Mouse (Mus musculus): ENCODE data around the gene Pecam1.
"Not testable (repeated sequence)": the region's sequence is repeated elsewhere in the genome, so short reads cannot be mapped to it uniquely, and the experiment has no call there.

The Pecam1 gene

GRCm38 (mm10) chr11:106770195-106770974, 20.0 kb upstream of the Pecam1 start:
- no peak for DNase-seq (ENCODE audit: low read depth)

DNA sequence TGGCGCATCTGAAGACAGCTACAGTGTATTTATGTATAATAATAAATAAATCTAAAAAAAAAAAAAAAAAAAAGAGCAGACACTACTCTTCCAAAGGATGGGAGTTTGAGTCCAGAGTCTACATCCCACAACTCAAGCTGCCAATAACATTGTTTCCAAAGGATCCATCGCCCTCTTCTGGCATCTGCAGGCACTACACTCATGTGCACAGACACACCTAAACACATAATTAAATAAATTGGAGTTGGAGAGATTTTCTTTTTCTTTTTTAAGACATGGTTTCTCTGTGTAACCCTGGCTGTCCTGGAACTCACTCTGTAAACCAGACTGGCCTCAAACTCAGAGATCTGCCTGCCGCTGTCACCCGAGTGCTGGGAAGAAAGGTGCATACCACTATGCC, 17.1 kb upstream of the Pecam1 start:
- no peak for DNase-seq (ENCODE audit: low read depth)

DNA sequence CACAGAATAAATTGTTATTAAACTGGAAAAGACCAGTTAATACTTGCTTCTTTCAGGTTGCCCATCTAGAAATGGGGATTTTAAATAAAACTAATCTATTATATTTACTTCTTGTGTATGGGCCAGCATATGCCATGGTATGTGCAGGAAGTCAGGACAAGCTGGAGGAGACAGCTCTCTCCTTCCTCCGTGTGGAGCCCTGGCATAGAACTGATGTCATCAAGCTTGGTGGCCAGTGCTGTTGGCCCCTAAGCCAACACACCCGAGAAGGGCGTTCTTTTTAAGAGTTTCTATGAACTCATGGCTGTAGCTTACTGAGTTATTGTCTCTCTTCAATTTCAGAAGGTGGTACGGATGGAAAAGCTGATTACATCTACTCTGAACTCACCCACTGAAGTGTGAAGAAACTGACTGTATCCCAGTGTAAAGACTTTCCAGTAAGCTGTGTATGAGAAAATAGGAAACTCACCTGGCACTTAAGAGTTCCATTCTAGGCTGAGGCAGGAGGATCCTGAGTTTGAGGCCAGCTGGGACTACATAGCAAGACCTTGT, 16.3 kb upstream of the Pecam1 start:
- no peak for DNase-seq (ENCODE audit: low read depth)

- DNase-seq (ENCODE audit: low read depth), result no peak
These were observed 12.4 kb upstream of the Pecam1 start for GRCm38 (mm10) chr11:106762800-106763185.

- DNase-seq (ENCODE audit: low read depth), result no peak
These were observed 11.8 kb upstream of the Pecam1 start for GRCm38 (mm10) chr11:106762139-106762799.

DNA sequence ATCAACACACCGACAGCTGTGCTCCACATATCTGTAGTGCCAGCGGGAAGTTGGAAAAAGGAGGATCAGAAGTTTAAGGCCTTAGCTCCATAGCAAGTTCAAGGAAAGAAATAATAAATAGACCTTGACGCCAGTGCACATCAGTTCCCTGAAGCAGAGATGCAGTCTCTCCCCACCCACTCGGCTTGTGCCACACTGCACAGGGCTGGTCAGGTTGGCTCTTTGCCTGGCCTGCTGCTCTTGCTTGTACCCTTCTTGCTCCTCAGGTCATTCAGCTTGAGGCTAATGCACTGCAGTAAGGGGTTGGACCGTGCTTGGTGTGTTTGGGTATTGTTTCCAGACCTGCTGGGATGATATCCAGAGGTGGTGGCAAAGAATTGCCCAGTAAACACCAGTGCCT, 10.1 kb upstream of the Pecam1 start:
- DNase-seq (ENCODE audit: low read depth), result no peak

DNA sequence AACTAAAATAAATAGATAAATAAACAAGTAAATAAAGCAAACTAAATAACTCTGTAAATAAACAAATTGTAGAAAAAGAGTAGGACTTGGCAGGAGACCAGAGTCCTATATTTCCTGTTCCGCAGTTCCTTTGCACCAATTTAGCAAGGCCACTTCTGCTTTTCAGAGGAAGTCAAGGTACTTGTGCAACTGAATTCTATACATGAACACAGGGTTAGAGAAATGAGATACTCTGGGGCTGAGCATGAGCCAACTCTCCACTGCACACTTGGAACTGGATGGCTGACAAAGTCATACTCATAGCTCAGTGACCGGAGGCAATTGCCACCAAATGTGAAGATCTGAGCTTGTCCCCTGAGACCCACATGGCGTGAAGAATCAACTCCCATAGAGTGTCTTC, 8.6 kb upstream of the Pecam1 start:
- no peak for DNase-seq (ENCODE audit: low read depth)

- DNase-seq (ENCODE audit: low read depth), result no peak
These were observed 5.2 kb upstream of the Pecam1 start for GRCm38 (mm10) chr11:106755583-106755982.

DNA sequence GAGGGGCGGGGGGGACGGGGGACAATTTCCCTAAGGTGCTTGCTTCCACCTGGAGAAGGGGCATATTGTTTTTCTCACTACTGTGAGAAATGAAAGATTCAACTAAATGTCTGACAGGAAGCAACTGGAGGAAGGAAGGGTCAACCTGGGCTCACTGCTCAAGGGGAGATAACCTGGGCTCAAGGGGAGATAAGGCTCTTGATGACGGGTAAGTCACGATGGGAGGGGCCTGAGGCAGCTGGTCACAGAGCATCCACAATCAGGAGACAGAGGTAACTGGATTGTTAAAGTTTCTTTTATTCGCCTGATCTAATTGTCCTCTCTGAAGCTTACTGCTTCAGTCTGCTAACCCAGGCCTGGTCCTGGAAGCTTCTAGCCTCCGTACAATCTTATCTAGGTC, 2.9 kb upstream of the Pecam1 start:
- DNase-seq (ENCODE audit: low read depth), result no peak

- no peak for DNase-seq (ENCODE audit: low read depth)
These were observed 1.7 kb upstream of the Pecam1 start for GRCm38 (mm10) chr11:106752103-106752502.

GRCm38 (mm10) chr11:106751039-106752018, 901 bp upstream of the Pecam1 start, which contains the start of gene Milr1:
Milr1 (plus strand) TSS chr11:106751226.
- no peak for DNase-seq (ENCODE audit: low read depth)

GRCm38 (mm10) chr11:106749557-106750120, 789 bp downstream of the Pecam1 start:
- not testable (repeated sequence) for DNase-seq (ENCODE audit: low read depth)

DNA sequence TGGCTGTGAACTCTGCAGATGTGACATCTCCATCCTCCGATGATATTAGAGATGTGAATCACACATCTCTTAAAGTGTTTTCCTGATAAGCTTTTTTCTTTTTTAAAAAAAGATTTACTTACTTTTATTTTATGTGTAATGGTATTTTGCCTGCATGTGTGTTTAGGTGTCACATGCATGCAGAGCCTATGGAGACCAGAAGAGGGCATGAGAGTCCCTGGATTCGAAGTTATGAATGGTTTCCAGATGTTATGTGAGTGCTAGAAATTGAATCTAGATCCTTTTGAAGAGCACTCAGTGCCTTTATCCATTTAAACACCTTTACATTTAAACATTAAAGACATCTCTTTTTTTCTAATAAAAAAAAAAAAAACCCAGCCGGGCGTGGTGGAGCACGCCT, 5.5 kb downstream of the Pecam1 start:
- no peak for DNase-seq (ENCODE audit: low read depth)

DNA sequence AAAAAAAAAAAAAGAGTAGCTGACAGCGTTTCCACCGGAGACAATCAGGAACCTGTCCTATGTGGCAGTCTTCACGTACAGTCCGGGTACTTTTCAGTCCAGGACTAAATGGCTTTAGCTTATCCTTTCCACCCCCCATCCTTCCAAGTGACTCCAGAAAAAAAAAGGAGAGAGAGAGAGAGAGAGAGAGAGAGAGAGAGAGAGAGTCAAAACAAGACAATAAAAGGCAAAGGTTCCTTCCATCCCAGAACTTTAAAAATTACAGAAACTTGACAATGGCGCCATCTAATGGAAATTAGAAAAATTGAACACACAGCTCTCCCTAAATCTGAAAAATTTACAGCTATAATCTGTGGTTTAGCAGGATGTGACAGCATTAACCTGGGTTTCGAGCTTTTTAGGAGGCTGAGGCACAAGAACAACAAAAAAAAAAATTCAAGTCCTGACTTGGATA, 8.0 kb downstream of the Pecam1 start:
- DNase-seq (ENCODE audit: low read depth), result no peak

DNA sequence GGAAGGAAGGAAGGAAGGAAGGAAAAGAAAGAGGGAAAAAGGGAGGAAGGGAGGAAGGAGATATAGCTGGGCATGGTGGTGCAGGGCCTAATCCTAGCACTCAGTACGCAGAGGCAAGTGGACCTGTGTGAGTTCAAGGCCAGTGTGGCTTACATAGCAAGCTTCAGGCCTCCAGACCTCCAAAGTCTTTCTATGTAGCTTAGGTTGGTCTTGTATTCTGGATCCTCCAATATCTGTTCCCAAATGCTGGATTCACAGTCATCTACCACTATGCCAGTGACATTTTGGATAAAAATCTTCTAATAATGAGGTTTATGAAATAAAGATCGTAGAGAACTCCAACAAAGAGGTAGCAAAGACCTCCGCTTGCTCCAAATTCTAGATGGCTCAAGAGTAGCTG, 8.6 kb downstream of the Pecam1 start:
- DNase-seq (ENCODE audit: low read depth), result no peak

GRCm38 (mm10) chr11:106741232-106741631, 9.2 kb downstream of the Pecam1 start:
- DNase-seq (ENCODE audit: low read depth), result no peak

DNA sequence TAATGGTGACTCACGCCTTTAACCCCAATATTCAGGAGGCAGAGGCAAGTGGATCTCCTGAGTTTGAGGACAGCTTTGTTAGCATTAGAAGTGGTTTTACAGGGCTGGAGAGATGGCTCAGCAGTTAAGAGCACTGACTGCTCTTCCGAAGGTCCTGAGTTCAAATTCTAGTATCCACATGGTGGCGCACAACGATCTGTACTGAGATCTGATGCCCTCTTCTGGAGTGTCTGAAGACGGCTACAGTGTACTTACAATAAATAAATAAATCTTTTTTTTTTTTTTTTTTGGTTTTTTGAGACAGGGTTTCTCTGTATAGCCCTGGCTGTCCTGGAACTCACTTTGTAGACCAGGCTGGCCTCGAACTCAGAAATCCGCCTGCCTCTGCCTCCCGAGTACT, 9.7 kb downstream of the Pecam1 start:
- DNase-seq (ENCODE audit: low read depth), result not testable (repeated sequence)

DNA sequence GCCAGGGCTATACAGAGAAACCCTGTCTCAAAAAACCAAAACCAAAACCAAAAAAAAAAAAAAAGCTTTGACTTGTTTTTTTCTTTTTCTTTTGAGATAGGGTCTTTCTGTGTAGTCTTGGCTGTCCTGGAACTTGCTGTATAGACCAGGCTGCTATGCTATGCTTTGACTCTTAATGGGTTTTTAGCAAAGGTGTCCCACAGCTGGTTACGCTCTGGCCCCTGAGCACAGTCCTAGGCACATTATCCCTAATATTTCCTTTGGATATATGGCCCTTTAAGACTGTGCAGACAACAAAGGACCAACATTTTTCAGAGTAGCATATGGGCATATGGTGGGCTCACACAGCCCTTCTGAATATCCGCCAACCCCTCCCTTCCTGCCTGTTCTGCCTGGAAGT, 11.3 kb downstream of the Pecam1 start:
- DNase-seq (ENCODE audit: low read depth), result no peak

DNA sequence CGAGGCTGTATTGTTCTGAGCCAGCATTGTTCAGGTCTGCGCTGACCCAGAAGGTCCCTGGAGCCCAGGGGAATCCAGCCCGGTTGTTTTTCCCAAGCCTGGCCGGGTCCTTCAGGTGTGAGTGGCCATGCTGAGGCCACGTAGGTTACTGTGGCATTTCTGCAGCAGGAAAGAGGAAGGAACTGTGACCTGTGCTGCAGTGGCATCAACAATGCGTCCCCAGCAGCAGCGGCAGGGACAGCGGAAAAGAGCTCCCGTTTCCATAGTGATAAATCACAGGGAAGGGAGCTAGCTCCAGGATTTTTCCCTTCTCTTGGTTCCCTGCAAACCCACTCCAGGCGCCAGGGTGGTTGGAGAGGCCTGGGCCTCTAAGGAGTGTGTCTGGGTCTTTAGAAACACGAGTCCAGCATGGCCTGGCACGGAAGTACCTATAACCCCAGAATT, 13.2 kb downstream of the Pecam1 start:
- no peak for DNase-seq (ENCODE audit: low read depth)

DNA sequence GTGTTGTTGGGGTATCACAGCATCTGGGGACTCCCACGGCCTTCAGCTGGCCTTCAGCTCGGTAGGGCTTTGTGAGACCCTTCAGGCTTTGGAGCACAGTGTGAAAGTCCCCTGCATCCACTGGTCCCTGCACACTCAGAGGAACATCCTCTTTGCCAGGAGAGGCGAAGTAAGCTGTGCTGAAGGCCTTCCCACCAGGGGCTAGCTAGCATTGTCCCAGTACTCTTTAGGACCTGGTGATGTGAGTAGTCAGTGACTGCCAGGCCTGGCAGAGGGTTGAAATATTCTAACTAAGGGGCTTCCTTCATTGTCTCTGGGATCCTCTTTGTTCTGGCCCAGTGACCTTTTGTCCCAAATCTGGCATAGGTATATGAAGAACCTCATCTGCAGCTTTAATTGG, 13.8 kb downstream of the Pecam1 start:
- no peak for DNase-seq (ENCODE audit: low read depth)

- no peak for DNase-seq (ENCODE audit: low read depth)
These were observed 19.7 kb downstream of the Pecam1 start for GRCm38 (mm10) chr11:106730714-106731113.

- DNase-seq (ENCODE audit: low read depth), result no peak
These were observed 20.8 kb downstream of the Pecam1 start for GRCm38 (mm10) chr11:106729656-106730055.

Measured in c-Kit-positive CD71-positive TER-119-negative erythroid progenitor cells, embryonic 14.5 days (primary cell).